In the genomic region with DNA sequence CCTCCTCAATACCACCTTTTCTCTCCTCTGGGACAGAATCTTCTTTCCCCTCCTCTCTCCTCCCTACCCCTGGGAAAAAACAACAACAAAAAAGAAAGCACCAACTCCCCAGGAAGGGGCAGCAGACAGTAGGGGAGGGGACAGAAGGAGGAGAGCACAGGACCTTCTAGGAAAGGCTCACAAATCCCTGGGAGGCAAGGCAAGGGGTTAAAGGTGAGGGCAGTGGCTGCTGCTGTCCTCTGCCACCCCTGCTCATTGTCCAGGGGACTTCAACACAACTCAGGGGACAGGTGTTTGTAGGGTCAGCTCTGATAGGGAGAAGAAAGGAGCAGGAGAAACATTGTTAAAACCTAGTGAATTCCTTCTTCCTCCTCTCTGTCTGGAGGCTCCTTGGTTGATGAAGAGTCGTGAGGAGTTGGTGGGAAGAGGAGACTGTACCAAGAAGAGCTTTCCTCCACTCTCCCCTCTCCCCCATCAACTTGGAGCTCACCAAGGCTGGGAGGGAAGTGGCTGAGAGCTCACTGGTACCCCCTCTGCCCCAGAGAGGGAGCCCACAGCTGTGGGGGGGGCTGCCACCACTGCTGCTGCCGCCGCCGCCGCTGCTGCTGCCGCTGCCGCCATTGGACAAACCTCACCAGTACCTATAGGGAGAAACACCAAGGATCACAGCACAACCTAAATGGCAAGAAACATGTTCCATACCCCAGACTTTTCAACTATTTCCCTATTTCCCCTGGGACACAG, we compare ENCODE assay signal across 9 mouse cellular contexts. TPM values are rescaled to one million over a fixed set of nuclear protein-coding genes. Genes with fewer than 3 reads are reported as not detected.
A peak's percentile ranks its signal among the peaks of the same experiment; 100 is the strongest.
DNase-seq lines count a peak whose midpoint lies in the region; ATAC-seq and TF ChIP-seq lines count a peak whose summit lies in the region.
"Had no signal": no experiment of that assay in that cellular context is flagged by ENCODE, and none has a peak within 500 bp of the region (broad histone marks: within the 10 kb centered on the region; RNA-seq: fewer than 3 reads in every experiment).

No protein-coding gene starts in this region.

- ATAC-seq in heart, embryonic 16.5 days (replicated peaks; ENCODE audit: extremely low read depth, insufficient read depth, low FRiP score) = no peak
- ATAC-seq in G1E (ENCODE audit: extremely low read depth, insufficient number of reproducible peaks, low FRiP score, poor library complexity, severe bottlenecking) = no peak
- ATAC-seq in CD4-positive, CD25-positive, alpha-beta regulatory T cell, adult 4 months = no peak

- H3K9ac ChIP-seq in heart, embryonic 16.5 days (ENCODE audit: low read length) = peak overlapping the region; percentile 1; the same call in 1 of the 2 replicates

- H3K4me2 ChIP-seq in heart, embryonic 16.5 days (ENCODE audit: low read depth, low read length) = peak overlapping the region; percentile 92

- DNase-seq in heart, adult 9 months (ENCODE audit: low spot score in 2 of 2) = no peak
- DNase-seq in G1E (ENCODE audit: low spot score) = no peak
- no peak for DNase-seq in hindbrain, embryonic 10.5 days (ENCODE audit: low spot score)
- DNase-seq in layer of hippocampus, postnatal 10 days (ENCODE audit: low spot score in 2 of 2) = no peak
- no peak for DNase-seq in lung, postnatal 14 days
- DNase-seq: kidney, postnatal 14 days had no signal

- H3K36me3 ChIP-seq in heart, embryonic 16.5 days (ENCODE audit: control insufficient read depth, insufficient read depth) = peaks cover 21% of the 10 kb centered on the region
- peaks cover 75% of the 10 kb centered on the region for H3K36me3 ChIP-seq in G1E (replicated peaks)
- peaks cover 46% of the 10 kb centered on the region for H3K36me3 ChIP-seq in hindbrain, embryonic 10.5 days
- 0 out of 2 replicates have a peak, but pooled peaks cover 5% of the 10 kb centered on the region for H3K36me3 ChIP-seq in macrophage (ENCODE audit: inconsistent target)

- WGBS in heart, embryonic 16.5 days = 79% methylated on average over 7 of the region's 7 CpGs
- WGBS in hindbrain, embryonic 10.5 days = 77% methylated on average over 7 of the region's 7 CpGs
- 87% methylated on average over 7 of the region's 7 CpGs for WGBS in macrophage (ENCODE audit: missing documents)

- no peak for TF ChIP-seq CTCF in G1E (IDR thresholded peaks at IDR 0.05; ENCODE audit: low read depth, low read length)

- H3K79me2 ChIP-seq in macrophage (ENCODE audit: inconsistent target) = peaks cover 22% of the 10 kb centered on the region

- peaks cover 48% of the 10 kb centered on the region for H3K4me1 ChIP-seq in heart, embryonic 16.5 days (ENCODE audit: control insufficient read depth, insufficient read depth, low read length)
- peaks cover 75% of the 10 kb centered on the region for H3K4me1 ChIP-seq in G1E (ENCODE audit: insufficient read depth, low read depth, low read length)
- H3K4me1 ChIP-seq in hindbrain, embryonic 10.5 days (replicated peaks) = peaks cover 84% of the 10 kb centered on the region

- no peak overlapping the region; the same call in 1 of the 2 replicates for H3K4me3 ChIP-seq in heart, embryonic 16.5 days (ENCODE audit: low read length)
- peak overlapping the region; percentile 77; the same call in 1 of the 2 replicates for H3K4me3 ChIP-seq in G1E (ENCODE audit: low read depth, low read length)
- H3K4me3 ChIP-seq in hindbrain, embryonic 10.5 days = peak overlapping the region; percentile 90
- no peak overlapping the region for H3K4me3 ChIP-seq in macrophage (ENCODE audit: inconsistent target)

- no peaks in the 10 kb centered on the region for H3K9me3 ChIP-seq in heart, embryonic 16.5 days (replicated peaks; ENCODE audit: control insufficient read depth, low read length)
- H3K9me3 ChIP-seq in G1E (replicated peaks) = no peaks in the 10 kb centered on the region
- H3K9me3 ChIP-seq in hindbrain, embryonic 10.5 days = no peaks in the 10 kb centered on the region

- H3K27ac ChIP-seq in heart, embryonic 16.5 days (ENCODE audit: low read length) = no peak overlapping the region
- H3K27ac ChIP-seq in hindbrain, embryonic 10.5 days = peak overlapping the region; percentile 100
- 0 out of 2 replicates have a peak overlapping the region, but pooled peaks have one; percentile 0 for H3K27ac ChIP-seq in macrophage

- no peaks in the 10 kb centered on the region for H3K27me3 ChIP-seq in heart, embryonic 16.5 days (ENCODE audit: control insufficient read depth, insufficient read depth, low read length)
- no peaks in the 10 kb centered on the region for H3K27me3 ChIP-seq in G1E (ENCODE audit: insufficient read depth, low read length)
- no peaks in the 10 kb centered on the region for H3K27me3 ChIP-seq in hindbrain, embryonic 10.5 days (ENCODE audit: insufficient read depth, poor library complexity, severe bottlenecking)

RNA-seq across cellular contexts. Expression of a gene that starts 1.7 kb away (rescaled TPM):
- 1.6 and 2.4 TPM in 2 replicates for polyA plus RNA-seq in heart, embryonic 16.5 days (2015; fragmentation: Nextera tagmentation; extraction: Ambion mirVana)
- total RNA-seq in G1E (2014; fragmentation: Nextera tagmentation) = 6.4 and 13.6 TPM in 2 replicates
- total RNA-seq in G1E (2017) = 0.35 TPM in 1 of 2 replicates, not detected in the other
- polyA plus RNA-seq in G1E (2012) = 1.5 and 2.0 TPM in 2 replicates
- polyA plus RNA-seq in hindbrain, embryonic 10.5 days (2016; fragmentation: Nextera tagmentation; extraction: Ambion mirVana) = 3.3 and 4.4 TPM in 2 replicates
- 1 to 10 TPM in 3 of 26 experiments, under 1 TPM in 10, not detected in 13; 0.21 to 3.0 (median 0.60) TPM for total RNA-seq in macrophage (2018; cell fraction: chromatin; rRNA removed)
- total RNA-seq in macrophage (2018; cell fraction: cytosol; rRNA removed) = not detected
- total RNA-seq in macrophage (2018; cell fraction: nucleus; rRNA removed) = 1 to 10 TPM in 2 of 26 experiments, under 1 TPM in 9, not detected in 15; 0.30 to 1.6 (median 0.85) TPM
- polyA plus RNA-seq in macrophage (2018) = not detected in 3 replicates
- 1 to 10 TPM; 2.6 to 3.3 TPM for polyA plus RNA-seq in CD4-positive, CD25-positive, alpha-beta regulatory T cell, adult 4 months (2017; shearing (Covaris generic))
- total RNA-seq in layer of hippocampus, postnatal 10 days (2021) = 100 to 1,000 TPM; 146 to 184 TPM

RNA-seq across cellular contexts. Expression of a gene that starts 1.8 kb away (rescaled TPM):
- polyA plus RNA-seq in heart, embryonic 16.5 days (2015; fragmentation: Nextera tagmentation; extraction: Ambion mirVana) = 15.4 and 38.5 TPM in 2 replicates
- total RNA-seq in G1E (2014; fragmentation: Nextera tagmentation) (21.4 and 35.9 TPM in 2 replicates), G1E (2017) (0.93 and 9.2 TPM in 2 replicates)
- polyA plus RNA-seq in G1E (2012) (128 and 159 TPM in 2 replicates), macrophage (2018) (15.3 to 31.9 TPM (median 18.2 TPM) in 3 replicates)
- 17.6 and 75.1 TPM in 2 replicates for polyA plus RNA-seq in hindbrain, embryonic 10.5 days (2016; fragmentation: Nextera tagmentation; extraction: Ambion mirVana)
- total RNA-seq in macrophage (2018; cell fraction: chromatin; rRNA removed) = 10 to 100 TPM in 15 of 26 experiments, 1 to 10 TPM in 9, under 1 TPM in 1, not detected in 1; 0.36 to 36.4 (median 12.7) TPM
- 10 to 100 TPM in 22 of 26 experiments, 1 to 10 TPM in 4; 1.8 to 40.9 (median 20.4) TPM for total RNA-seq in macrophage (2018; cell fraction: cytosol; rRNA removed)
- total RNA-seq in macrophage (2018; cell fraction: nucleus; rRNA removed) = 10 to 100 TPM in 21 of 26 experiments, 1 to 10 TPM in 5; 7.5 to 42.8 (median 18.3) TPM
- polyA plus RNA-seq in CD4-positive, CD25-positive, alpha-beta regulatory T cell, adult 4 months (2017; shearing (Covaris generic)) = 10 to 100 TPM; 12.5 to 49.1 TPM
- total RNA-seq in layer of hippocampus, postnatal 10 days (2021) = 10 to 100 TPM; 33.4 to 34.8 TPM

RNA-seq across cellular contexts. Expression of a gene that starts 4.1 kb away (rescaled TPM):
- 31.5 and 34.1 TPM in 2 replicates for polyA plus RNA-seq in heart, embryonic 16.5 days (2015; fragmentation: Nextera tagmentation; extraction: Ambion mirVana)
- 122 and 130 TPM in 2 replicates for total RNA-seq in G1E (2014; fragmentation: Nextera tagmentation)
- 81.3 and 113 TPM in 2 replicates for total RNA-seq in G1E (2017)
- 641 and 824 TPM in 2 replicates for polyA plus RNA-seq in G1E (2012)
- 66.7 and 83.1 TPM in 2 replicates for polyA plus RNA-seq in hindbrain, embryonic 10.5 days (2016; fragmentation: Nextera tagmentation; extraction: Ambion mirVana)
- 100 to 1,000 TPM in 14 of 26 experiments, 10 to 100 TPM in 12; 28.6 to 228 (median 101) TPM for total RNA-seq in macrophage (2018; cell fraction: chromatin; rRNA removed)
- 10 to 100 TPM; 29.3 to 99.4 (median 59.6) TPM for total RNA-seq in macrophage (2018; cell fraction: cytosol; rRNA removed)
- total RNA-seq in macrophage (2018; cell fraction: nucleus; rRNA removed) = 100 to 1,000 TPM in 11 of 26 experiments, 10 to 100 TPM in 15; 35.2 to 181 (median 89.7) TPM
- 58.9 to 102 TPM (median 70.2 TPM) in 3 replicates for polyA plus RNA-seq in macrophage (2018)
- polyA plus RNA-seq in CD4-positive, CD25-positive, alpha-beta regulatory T cell, adult 4 months (2017; shearing (Covaris generic)) = 10 to 100 TPM; 14.5 to 18.4 TPM
- total RNA-seq in layer of hippocampus, postnatal 10 days (2021) = 100 to 1,000 TPM; 283 to 292 TPM

RNA-seq across cellular contexts. Expression of a gene that starts 5.5 kb away (rescaled TPM):
- polyA plus RNA-seq in heart, embryonic 16.5 days (2015; fragmentation: Nextera tagmentation; extraction: Ambion mirVana) = 61.0 and 78.5 TPM in 2 replicates
- total RNA-seq in G1E (2014; fragmentation: Nextera tagmentation) (36.2 and 40.1 TPM in 2 replicates), G1E (2017) (46.5 and 51.2 TPM in 2 replicates)
- polyA plus RNA-seq in G1E (2012) (30.4 and 56.1 TPM in 2 replicates), macrophage (2018) (1.1 to 15.9 TPM (median 13.4 TPM) in 3 replicates)
- polyA plus RNA-seq in hindbrain, embryonic 10.5 days (2016; fragmentation: Nextera tagmentation; extraction: Ambion mirVana) = 84.3 and 130 TPM in 2 replicates
- total RNA-seq in macrophage (2018; cell fraction: chromatin; rRNA removed) = 10 to 100 TPM in 4 of 26 experiments, 1 to 10 TPM in 5, not detected in 17; 2.7 to 16.1 (median 9.6) TPM
- 10 to 100 TPM in 20 of 26 experiments, 1 to 10 TPM in 6; 4.4 to 37.7 (median 16.9) TPM for total RNA-seq in macrophage (2018; cell fraction: cytosol; rRNA removed)
- total RNA-seq in macrophage (2018; cell fraction: nucleus; rRNA removed) = 10 to 100 TPM in 6 of 26 experiments, 1 to 10 TPM in 7, not detected in 13; 1.5 to 20.5 (median 7.7) TPM
- 10 to 100 TPM; 49.2 to 70.1 TPM for polyA plus RNA-seq in CD4-positive, CD25-positive, alpha-beta regulatory T cell, adult 4 months (2017; shearing (Covaris generic))
- total RNA-seq in layer of hippocampus, postnatal 10 days (2021) = 10 to 100 TPM; 24.9 to 34.2 TPM

RNA-seq across cellular contexts. Expression of a gene that starts 6.4 kb away (rescaled TPM):
- polyA plus RNA-seq in heart, embryonic 16.5 days (2015; fragmentation: Nextera tagmentation; extraction: Ambion mirVana) = 0.75 TPM in 1 of 2 replicates, not detected in the other
- total RNA-seq in G1E (2014; fragmentation: Nextera tagmentation) = not detected in 2 replicates
- total RNA-seq in G1E (2017) = 1.0 TPM in 1 of 2 replicates, not detected in the other
- polyA plus RNA-seq in G1E (2012) = 4.6 and 6.2 TPM in 2 replicates
- polyA plus RNA-seq in hindbrain, embryonic 10.5 days (2016; fragmentation: Nextera tagmentation; extraction: Ambion mirVana) = 0.25 and 0.55 TPM in 2 replicates
- 1 to 10 TPM in 20 of 26 experiments, not detected in 6; 1.9 to 9.3 (median 4.3) TPM for total RNA-seq in macrophage (2018; cell fraction: chromatin; rRNA removed)
- 1 to 10 TPM in 13 of 26 experiments, under 1 TPM in 7, not detected in 6; 0.32 to 3.0 (median 1.8) TPM for total RNA-seq in macrophage (2018; cell fraction: cytosol; rRNA removed)
- 10 to 100 TPM in 2 of 26 experiments, 1 to 10 TPM in 14, not detected in 10; 1.2 to 14.7 (median 3.1) TPM for total RNA-seq in macrophage (2018; cell fraction: nucleus; rRNA removed)
- polyA plus RNA-seq in macrophage (2018) = 1.4 to 5.2 TPM in 2 of 3 replicates, not detected in the other
- polyA plus RNA-seq in CD4-positive, CD25-positive, alpha-beta regulatory T cell, adult 4 months (2017; shearing (Covaris generic)) = 1 to 10 TPM; 1.3 to 2.4 TPM
- under 1 TPM in 1 of 2 experiments, not detected in 1; 0.62 TPM for total RNA-seq in layer of hippocampus, postnatal 10 days (2021)

Comparison
In these comparisons a context has a peak if more than half of its experiments do, and no peak if none do; other contexts are left out.
1. H3K4me3 ChIP-seq: peak in G1E (single experiment) and hindbrain, embryonic 10.5 days (single experiment); none in heart, embryonic 16.5 days (single experiment) and macrophage (single experiment).